Mouse (Mus musculus): ENCODE measurements around the gene Rnf227.

GRCm38 (mm10) chr11:69332713-69333253, 7.5 kb upstream of the Rnf227 start:
- TF ChIP-seq CTCF (IDR thresholded peaks at IDR 0.05; ENCODE audit: insufficient read depth, low read depth, low read length) (no peak), POLR2A (IDR thresholded peaks at IDR 0.05; ENCODE audit: insufficient read depth, low read depth, low read length) (no peak)

Measured in olfactory bulb, adult 2 months (tissue).